Mouse (Mus musculus) telencephalon, adult 2 months (tissue): ENCODE measurements around the gene Aspn.
A peak's percentile ranks its signal among the peaks of the same experiment; 100 is the strongest.

ENCODE experiments used
- DNase-seq: peaks from one replicate; pipeline ENCODE4 v3.0.0-alpha.2; 2011; ENCODE audit warnings: low read depth, low spot score

Aspn gene

DNA sequence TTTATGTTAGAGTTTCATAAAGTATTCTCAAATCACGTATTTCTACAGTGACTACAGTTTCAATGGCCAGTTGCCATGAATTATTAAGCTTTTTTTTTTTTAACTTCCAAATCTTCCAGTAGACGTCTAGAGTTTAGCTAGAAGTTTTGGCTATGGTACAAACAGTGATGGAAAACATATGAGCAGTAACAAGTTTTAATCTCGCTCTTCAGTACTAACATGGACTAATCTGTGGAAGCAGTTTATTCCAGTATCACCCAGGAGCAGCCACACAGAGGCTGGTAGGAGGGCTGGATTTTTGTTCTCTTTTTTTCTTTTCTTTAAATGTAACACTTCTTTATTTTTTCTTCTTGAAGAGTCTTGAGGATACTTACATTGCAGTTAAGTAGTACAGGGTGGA, at the start of gene Aspn:
Aspn (plus strand) TSS at position 165 of the 400 bp plus-strand sequence.
- DNase-seq: no peak

DNA sequence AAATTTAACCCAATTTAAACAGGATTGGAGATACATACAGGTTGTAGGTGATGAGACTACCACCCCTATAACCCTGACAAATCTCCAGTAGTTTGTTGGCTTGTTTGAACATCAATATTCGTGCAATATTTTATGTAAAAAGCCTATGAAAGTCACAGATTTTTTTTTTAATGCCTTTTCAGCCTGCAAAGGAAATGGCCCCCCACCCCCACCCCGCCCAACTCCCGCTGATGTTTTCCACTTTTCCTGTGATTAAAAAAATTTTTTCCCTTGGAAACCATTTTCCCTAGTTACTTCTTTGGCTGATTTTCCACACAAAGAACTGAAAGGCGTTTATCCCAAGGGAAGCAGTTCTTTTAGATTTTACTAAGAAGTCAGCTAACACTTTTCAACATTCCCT, 39.7 kb upstream of the Aspn start, which contains the start of gene Ecm2:
Ecm2 (plus strand) TSS at position 301 of the 400 bp plus-strand sequence.
- no peak for DNase-seq

DNA sequence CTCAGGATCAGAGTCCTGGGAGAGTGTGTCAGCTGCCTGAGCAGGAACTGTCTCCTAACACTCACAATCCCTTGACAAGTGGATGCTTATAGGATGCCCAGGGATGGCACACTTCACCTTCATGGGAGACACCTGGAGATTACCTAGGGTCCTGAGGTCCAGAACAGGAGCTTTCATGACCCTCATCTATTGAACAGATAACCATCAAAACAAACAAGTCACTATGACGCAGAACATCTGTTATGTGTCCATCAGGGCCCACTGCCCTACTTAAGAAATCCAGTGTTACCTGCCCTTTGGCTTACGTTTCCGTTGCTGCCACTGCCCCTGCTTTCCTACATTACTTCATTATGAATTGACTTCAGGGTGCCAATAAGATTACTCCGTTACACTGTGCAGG, 38.5 kb upstream of the Aspn start:
- no peak for DNase-seq

DNA sequence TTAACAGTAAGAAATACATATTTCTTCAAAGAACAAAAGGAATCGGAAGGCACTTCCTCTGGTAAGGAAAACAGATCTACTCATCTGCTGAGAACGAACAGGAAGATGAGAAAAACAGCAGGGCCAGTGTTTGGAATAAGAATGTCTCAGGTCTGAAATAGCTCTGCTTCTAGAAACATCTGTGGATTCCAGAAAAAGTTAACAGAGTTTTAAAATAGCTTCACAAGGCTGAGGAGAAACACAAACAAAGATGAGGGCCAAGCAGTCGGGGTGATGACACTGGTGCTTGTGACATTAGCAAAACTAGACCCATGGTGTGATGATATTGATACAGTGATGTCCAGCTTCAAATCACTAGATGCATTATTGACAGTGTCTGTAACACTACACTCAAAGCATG, 37.1 kb upstream of the Aspn start:
- DNase-seq: no peak

DNA sequence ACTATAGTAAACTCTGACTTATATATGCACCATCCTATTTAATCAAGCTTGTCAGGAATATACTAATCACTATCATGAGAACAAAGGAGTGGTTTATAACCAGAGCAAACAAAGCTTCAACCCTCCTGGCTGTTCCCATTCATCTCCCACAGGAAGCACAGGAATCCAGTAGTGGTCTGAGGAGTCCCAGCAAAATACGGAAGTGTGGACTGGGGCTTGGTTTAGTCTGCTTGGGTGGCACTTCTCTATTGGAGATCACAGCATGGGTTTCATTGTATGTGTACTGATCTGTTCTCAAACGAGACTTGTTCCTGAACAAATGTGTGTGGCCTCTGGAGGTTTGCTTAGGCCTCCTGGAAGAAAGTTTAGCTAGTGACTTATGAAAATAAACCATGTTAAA, 25.5 kb upstream of the Aspn start:
- no peak for DNase-seq

DNA sequence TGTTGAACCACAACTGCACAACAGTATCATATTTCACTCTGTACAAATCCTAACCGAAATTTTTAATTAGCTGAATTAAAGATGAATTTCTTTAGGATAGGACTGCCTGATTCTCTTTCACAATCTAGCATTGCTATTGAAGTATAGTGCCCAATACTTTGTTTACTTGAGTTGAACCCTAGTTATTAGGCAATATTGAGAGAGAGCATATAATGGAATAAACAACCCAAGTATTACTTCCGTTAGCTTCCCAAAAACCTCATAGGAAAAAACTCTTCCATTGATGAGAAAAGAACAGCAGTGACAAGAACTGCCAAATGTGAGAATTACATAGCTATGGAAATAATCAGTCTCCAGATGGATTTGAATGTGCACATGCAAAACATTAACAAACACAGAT, 18.0 kb upstream of the Aspn start:
- no peak for DNase-seq

DNA sequence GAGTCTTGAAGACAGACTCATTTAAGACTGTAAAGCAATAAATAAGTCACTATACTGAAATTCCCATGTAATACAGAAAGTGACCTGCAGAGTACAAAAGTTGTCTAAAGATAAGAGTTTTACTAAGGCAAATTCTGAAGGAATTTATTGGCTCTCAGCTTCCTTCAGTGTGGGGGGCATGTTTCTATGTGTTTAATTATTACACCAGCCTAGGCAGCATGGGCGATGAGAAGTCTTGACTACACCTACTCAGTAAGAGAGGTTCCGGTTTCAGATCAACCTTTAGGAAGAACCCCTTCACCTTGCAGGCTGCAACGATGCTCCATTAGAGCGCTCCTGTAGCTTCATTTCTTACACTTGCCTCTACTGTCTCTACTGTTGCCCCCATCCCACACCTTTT, 13.6 kb upstream of the Aspn start:
- DNase-seq: no peak

DNA sequence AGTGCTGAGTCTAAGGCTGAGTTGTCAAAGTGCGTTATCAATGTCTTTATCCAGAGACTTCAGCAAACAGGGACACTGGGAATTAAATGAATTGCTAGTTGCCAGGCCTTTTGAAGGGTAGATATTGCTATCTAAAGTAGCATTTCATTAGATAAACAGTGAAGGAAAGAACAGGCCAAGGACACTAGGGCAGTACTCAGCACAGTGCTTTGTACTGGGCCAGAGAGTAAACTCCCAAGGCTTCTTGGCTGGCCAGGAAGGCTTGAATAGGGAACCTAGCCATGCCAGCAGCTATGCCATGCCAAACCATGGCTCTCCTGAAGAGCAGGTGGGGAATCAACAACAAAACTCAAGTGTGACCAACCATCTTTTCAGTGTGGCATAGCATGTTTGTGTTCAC, 7.3 kb upstream of the Aspn start:
- no peak for DNase-seq

DNA sequence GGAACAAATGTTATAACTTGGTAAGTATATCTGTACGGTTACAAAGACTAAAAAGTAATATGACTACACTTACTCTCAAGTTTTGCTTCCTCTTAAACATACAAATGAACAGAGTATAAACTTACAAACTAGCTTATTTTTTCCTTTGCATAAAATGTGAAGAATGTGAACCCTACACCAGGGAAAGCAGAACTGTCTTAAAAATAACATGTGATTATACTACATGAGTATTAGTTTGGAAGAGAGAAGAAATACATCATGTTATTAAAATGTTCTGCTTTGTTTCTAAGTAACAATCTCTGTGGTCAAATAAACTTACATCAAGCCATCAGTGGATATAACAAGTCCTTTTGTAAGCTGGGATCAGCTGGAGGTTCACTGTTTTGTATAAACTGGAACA, 5.5 kb upstream of the Aspn start:
- no peak for DNase-seq

DNA sequence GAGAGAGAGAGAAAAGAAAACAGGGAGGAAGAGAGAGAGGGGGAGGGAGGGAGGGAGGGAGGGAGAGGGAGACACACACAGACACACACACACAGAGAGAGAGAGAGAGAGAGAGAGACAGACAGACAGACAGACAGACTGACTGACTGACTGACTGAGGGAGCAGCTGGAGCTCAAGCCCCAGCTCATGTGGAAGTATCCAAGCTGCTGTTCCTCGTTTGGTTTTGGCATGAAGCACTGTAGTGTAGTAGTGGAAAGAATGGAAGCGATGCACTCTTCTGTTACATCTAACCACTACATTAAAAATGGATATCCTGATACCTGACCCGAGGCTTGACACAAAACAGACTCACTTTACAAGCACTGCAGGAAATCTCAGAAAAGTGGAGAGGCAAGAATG, 1.4 kb downstream of the Aspn start:
- DNase-seq: no peak

DNA sequence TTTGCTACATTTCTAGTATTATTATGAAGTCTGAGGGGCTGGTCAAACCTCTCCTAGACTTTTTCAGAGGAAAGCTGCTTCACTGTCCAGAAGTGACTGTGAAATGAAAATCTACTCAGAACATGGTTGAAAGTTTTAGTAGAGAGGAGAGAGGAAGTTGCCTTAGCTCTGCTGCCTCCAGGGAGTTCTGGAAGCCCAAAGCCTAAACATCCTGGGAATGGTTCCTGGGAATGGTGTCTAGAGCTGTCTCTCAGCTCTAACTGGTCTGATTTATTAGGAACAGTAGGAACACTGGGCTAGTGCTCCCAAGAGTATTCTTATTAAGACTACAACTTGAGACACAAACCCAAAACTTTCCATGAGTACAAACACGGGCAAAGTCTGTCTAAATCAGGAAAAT, 2.3 kb downstream of the Aspn start:
- no peak for DNase-seq

DNA sequence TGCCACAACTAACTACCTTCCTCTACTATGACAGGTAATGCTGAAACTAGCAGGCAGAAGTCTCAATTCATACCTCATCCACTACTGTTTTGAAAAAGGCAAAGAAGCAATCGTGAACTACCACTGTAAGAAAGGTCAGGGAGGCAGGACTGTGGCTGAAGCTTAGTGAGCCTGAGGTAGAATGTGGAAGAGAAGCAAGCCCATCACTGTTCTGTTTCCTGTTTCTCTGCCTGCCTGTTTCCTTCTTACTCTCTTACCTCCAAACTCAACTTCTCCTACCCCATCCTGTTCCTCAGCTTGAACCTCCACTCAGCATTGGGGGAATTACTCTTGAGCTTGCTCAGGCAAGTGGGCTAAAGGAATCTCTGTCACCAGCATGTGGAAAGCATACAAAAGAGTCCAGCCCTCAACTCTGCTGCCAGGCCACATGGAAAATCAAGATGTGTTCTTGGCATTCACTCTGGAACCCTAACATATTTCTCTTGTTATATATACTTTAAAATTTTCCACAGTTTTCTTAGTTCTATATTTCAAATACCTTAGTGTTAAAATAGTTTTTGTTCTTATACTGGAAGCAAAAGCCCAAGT, 3.4 kb downstream of the Aspn start:
- DNase-seq: no peak

DNA sequence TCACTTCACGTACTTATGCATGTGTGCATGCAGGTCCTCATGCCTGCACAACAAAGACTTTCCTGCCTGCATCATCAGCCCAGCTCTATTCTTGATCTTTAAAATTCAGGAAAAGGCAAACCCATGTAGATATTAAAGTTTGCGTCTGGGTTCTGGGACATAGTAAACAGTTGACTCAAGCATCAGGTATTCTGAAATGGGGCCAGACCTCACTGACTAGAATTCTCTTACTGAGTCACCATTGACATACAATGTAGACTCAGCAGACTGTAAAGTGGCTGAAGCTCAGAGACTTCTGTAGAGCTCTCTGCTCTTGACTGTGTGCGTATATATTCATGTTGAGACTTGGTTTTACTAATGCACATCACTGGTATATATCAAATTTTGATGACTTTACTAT, 5.4 kb downstream of the Aspn start:
- no peak for DNase-seq

DNA sequence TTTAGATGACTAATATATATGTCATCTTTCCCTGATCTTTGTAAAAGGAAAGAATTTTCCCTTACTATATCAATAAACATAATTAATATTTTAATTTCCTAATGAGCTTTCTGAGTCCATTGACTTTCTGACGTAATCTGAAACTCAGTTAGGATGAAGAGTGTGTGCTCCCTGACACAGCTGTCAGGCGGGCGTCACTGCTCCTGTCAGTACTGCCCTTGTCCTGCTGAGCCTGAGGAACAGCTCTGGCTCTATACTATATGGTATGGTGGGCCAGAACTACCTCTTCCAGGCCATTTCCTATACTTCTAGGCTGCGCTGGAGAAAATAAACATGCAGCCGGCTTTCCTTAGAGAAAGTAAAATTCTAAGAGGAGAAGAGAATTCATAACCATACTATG, 10.3 kb downstream of the Aspn start:
- DNase-seq: no peak

DNA sequence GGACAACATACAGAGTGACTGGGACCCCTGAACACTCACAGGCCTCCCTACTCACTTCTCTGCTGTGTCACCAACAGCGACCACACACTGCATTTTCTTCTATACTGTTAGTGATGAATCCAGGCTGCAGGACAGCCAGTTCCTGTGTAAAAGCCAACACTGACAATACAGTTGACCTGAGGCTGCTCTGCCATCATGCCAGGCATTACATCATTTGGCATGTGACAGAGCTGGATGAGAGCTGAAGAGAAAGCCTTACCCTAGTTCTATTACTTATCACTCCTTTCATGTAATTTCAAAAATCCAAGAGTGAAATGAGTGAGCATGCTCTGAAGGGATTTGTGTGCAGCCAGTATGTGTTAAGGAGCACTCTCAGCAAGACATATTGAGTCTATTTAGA, 12.0 kb downstream of the Aspn start:
- DNase-seq: peak; percentile 3

DNA sequence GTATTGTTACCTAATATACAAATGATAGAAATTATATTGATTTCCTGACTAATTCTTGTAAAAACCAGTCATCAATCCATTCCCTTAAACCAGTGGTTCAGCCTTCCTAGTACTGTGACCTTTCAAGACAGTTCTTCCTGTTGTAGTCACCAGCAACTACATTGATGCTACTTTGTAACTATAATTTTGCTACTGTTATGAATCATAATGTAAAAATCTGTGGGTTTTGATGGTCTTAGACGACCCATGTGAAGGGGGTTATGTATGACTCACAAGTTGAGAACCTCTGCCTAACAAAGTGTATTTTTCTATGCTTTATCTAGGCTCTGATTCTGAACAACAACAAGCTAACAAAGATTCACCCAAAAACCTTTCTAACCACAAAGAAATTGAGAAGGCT, 12.7 kb downstream of the Aspn start:
- DNase-seq: no peak

DNA sequence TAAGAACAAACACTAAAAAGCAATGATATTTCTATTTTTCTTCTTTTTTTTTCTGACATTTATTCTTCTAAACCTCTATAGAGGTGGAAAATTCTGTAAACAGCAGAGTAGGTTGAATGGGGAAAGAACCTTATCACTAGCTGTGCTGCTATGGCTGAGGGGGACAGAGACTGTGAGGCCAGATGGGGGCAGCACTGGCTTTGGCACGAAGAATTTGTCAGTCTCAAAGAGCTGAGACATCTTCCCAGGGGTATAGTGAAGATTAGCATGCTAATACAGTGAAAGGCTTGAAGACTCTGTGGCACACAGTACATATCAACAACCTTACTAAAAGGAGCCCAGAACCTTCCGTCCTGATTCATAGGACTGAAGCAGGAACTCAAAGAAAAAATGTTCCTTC, 14.9 kb downstream of the Aspn start:
- no peak for DNase-seq

DNA sequence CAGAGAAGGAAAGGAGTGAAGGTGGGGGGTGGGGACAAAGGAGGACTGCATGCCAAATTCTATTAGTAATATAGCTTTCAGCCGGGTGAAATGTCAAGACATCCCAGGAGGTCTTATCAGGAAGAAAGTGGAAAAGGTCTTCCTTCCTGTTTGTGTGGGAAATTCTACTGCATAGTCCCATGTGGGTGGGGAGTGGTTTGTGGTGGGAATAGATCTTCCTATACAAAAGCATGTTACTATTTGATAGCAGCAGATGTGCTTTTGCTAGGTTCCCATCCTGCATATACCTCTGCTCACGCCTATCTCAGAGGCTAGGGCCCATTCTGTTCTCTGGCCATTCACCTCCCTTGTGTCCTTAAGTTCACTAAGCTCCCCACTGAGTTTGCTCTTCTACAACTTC, 16.6 kb downstream of the Aspn start:
- no peak for DNase-seq

DNA sequence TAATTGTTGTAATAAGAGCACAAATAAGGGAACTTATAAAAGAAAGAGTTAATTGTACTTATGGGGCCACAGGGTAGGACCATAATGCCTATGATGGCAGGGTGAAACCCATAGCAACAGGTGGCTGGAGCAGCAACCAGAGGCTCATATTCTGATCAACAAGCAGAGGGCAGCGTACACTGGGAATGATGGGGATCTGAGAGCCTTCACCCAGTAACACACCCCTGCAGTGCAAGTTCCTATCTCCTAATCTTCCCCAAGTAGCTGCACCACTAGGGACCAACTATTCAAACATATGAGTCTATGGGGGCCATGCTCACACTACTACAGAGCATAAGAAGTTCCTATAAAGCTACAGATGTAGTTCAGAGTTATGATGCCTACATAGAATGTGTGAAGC, 20.1 kb downstream of the Aspn start:
- no peak for DNase-seq

DNA sequence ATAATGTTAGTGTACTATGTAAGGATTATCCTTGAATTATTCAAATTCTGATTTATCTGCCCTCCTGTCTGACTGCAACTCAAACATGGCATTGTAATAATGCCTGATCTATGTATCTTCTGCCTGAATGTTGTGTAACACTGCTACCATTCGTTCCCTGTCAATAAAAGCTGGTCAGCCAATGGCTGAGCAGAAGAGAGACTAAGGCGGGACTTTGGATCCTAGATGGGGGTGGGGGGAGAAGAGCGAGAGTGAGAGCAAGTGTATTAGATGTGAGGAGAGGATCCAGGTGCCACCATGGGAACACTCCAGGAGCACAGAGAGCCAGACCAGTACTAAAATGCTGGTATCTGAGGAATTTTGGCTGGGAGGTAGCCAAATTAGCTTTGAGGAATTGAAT, 26.1 kb downstream of the Aspn start:
- no peak for DNase-seq

DNA sequence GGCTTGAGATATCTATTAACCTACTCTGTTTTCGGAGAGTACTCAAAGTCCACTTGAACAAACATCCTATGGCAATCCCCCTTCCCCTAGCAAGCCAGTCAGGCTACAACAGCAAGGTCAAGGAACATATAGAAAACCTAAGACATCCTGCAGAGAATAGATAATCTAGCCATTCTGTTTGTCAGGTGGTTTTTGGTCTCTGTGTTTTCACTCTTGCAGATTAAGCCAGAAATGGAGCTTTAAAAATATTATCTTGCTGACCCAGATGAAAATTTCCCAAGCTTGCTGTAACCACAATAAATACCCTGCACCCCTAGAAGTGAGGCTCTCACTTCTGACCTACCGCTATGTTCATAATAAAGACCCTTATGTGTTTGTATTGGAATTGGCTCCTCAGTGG, 27.2 kb downstream of the Aspn start:
- DNase-seq: no peak

DNA sequence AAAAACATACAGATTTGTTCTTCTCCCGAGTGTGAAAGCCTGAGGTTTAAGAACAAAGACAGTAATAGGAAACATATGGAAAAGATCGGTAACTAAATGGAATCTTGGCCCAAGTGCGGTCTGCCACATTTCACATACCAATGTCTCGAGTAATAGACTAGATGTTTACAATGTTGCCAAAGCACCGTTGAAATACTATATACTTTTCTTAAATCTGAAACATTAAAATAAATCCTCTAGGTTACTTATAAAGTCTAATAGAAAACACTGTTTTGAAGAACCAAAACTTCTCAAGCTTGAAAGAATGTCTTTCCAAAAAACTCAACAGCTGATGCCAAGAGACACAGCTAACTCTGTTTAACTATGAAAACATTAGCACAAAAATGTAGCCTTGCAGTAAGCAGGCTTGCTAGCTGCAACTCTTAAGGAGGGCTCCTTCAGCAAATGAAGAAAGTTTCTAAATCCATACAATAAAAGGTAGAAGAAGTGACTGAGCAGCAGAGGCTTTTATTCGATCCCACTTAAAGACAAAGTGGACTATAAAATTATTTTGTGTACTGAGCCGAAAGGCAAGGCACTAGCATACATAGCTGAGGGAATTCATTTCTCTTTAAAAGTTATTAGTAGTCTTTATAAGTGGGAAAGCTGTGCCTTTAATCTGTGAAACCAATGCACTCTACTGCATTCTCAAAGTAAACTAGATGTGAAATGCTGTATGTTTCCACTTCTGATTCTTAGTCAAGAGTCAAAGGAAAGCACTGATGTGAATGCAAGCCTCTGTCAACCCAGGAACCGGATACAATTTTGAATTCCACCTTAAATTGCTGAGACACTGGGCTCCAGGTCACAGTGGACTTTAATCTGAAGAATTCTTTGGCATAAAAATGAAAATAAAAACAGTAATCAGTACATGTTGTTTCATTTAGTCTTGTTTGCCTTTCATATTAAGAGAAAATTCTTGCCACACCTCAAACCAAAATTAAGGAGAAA, 37.6 kb downstream of the Aspn start, which contains the start of gene Omd:
Omd (plus strand) TSS at position 922 of the 990 bp plus-strand sequence.
- DNase-seq: no peak

DNA sequence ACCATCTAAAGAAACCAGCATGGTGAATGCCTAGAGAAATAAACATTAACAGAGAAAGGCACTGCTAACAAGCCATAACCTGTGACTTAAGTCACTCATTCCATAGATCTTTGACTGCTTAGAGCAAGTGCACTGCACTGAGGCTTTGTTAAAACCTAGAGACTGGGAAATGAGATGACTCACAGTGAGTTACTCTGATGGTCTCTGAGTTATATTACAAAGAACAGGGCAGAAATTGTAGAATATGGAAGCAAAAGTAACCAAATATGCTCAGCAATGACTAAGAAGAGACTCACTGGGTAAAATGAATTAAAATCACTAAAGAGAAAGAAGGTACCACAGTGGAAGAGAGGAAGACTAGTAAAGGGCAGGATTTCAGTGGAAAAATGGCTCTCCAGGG, 39.6 kb downstream of the Aspn start:
- DNase-seq: no peak
